Mouse (Mus musculus) lung, postnatal 0 days (tissue): ENCODE measurements at regions not wholly inside any gene's neighbourhood (a gene's known extent, or its start where the extent isn't known, plus 50 kb on each side); places are given as distances from the start of the nearest gene placed in this dataset.
A peak's percentile ranks its signal among the peaks of the same experiment; 100 is the strongest.

Experiments
- ATAC-seq: fragments of 200-750 bp; cut with Nextera tagmentation; 2 replicates; pipeline ENCODE4 v1.8.0; 2017; ENCODE audit warnings: moderate library complexity
- DNase-seq: peaks from one replicate; pipeline ENCODE4 v3.0.0-alpha.2; 2016; ENCODE audit warnings: low spot score
- H3K27ac ChIP-seq: fragments of 300-500 bp; sonication (generic); 2 replicates; pipeline ENCODE4 v1.5.1; 2014; ENCODE audit warnings: antibody characterized with exemption, mild to moderate bottlenecking, low read length, mixed read lengths
- H3K27me3 ChIP-seq: fragments of 300-500 bp; sonication (generic); replicated peaks from 2 replicates; pipeline ENCODE4 v1.6.1; 2014; ENCODE audit warnings: low read length, mixed read lengths; ENCODE audit not compliant: insufficient read depth
- H3K36me3 ChIP-seq: fragments of 300-500 bp; sonication (generic); 2 replicates; pipeline ENCODE4 v1.6.1; 2014; ENCODE audit warnings: low read length, mixed read lengths; ENCODE audit not compliant: insufficient read depth
- H3K4me1 ChIP-seq: fragments of 300-500 bp; sonication (generic); 2 replicates; pipeline ENCODE4 v1.6.1; 2014; ENCODE audit warnings: antibody characterized with exemption, low read depth, low read length, mixed read lengths; ENCODE audit not compliant: insufficient read depth
- H3K4me2 ChIP-seq: fragments of 300-500 bp; sonication (generic); replicated peaks from 2 replicates; pipeline ENCODE4 v1.6.1; 2014; ENCODE audit warnings: low read depth, mild to moderate bottlenecking, low read length, moderate library complexity, mixed read lengths
- H3K4me3 ChIP-seq: fragments of 300-500 bp; sonication (generic); 2 replicates; pipeline ENCODE4 v1.5.1; 2014; ENCODE audit warnings: low read depth, low read length
- H3K9ac ChIP-seq: fragments of 300-500 bp; sonication (generic); replicated peaks from 2 replicates; pipeline ENCODE4 v1.6.1; 2014; ENCODE audit warnings: low read depth, mild to moderate bottlenecking
- H3K9me3 ChIP-seq: fragments of 300-500 bp; sonication (generic); 2 replicates; pipeline ENCODE4 v1.6.1; 2016; ENCODE audit warnings: low read length, mixed read lengths
- CTCF ChIP-seq: IDR thresholded peaks from 2 replicates; pipeline ENCODE4 v1.5.1; 2016; ENCODE audit warnings: antibody characterized with exemption, mild to moderate bottlenecking
- EP300 ChIP-seq: IDR thresholded peaks from 2 replicates; pipeline ENCODE4 v1.6.1; 2016; ENCODE audit warnings: antibody characterized with exemption, mild to moderate bottlenecking, control low read depth
- WGBS: fragments of 180-500 bp; shearing (Covaris S2); extraction: QIAGEN DNeasy Blood & Tissue Kit; methylation state at CpG from one replicate; pipeline ENCODE4 v1.1.7; 2014; 5-methylcytosine and 5-hydroxymethylcytosine counted together

GRCm38 (mm10) chr12:27648602-27649001, 306.2 kb upstream of the Sox11 start:
- no peak for DNase-seq
- Histone ChIP-seq H3K27me3 (no peaks in the 10 kb centered on the region), H3K9me3 (no peaks in the 10 kb centered on the region), H3K36me3 (no peaks in the 10 kb centered on the region), H3K4me3 (no peak overlapping the region), H3K4me2 (no peak overlapping the region), H3K9ac (no peak overlapping the region), H3K4me1 (no peaks in the 10 kb centered on the region), H3K27ac (no peak overlapping the region)
- no peak for TF ChIP-seq EP300
- no peak for TF ChIP-seq CTCF
- 80% methylated on average over 4 of the region's 4 CpGs for WGBS
- no peak for ATAC-seq

GRCm38 (mm10) chr12:27646497-27647307, 304.3 kb upstream of the Sox11 start:
- DNase-seq (peak; percentile 25), ATAC-seq (no peak)
- Histone ChIP-seq H3K9me3 (no peaks in the 10 kb centered on the region), H3K27ac (no peak overlapping the region), H3K4me3 (no peak overlapping the region), H3K36me3 (no peaks in the 10 kb centered on the region), H3K9ac (no peak overlapping the region), H3K4me2 (no peak overlapping the region), H3K4me1 (no peaks in the 10 kb centered on the region), H3K27me3 (no peaks in the 10 kb centered on the region)
- TF ChIP-seq EP300: no peak
- TF ChIP-seq CTCF: no peak
- 51% methylated on average over 11 of the region's 11 CpGs for WGBS

- WGBS: 64% methylated on average over 5 of the region's 5 CpGs
- Histone ChIP-seq H3K36me3 (no peaks in the 10 kb centered on the region), H3K4me3 (no peak overlapping the region), H3K27ac (no peak overlapping the region), H3K9ac (no peak overlapping the region), H3K9me3 (no peaks in the 10 kb centered on the region), H3K4me1 (no peaks in the 10 kb centered on the region), H3K4me2 (no peak overlapping the region), H3K27me3 (no peaks in the 10 kb centered on the region)
- no peak for TF ChIP-seq CTCF
- no peak for TF ChIP-seq EP300
- DNase-seq (no peak), ATAC-seq (no peak)
These were observed 277.2 kb upstream of the Sox11 start for GRCm38 (mm10) chr12:27619616-27620015.

GRCm38 (mm10) chr12:27604061-27604679, 261.8 kb upstream of the Sox11 start:
- Histone ChIP-seq H3K27me3 (no peaks in the 10 kb centered on the region), H3K9ac (no peak overlapping the region), H3K27ac (no peak overlapping the region), H3K4me2 (no peak overlapping the region), H3K36me3 (no peaks in the 10 kb centered on the region), H3K4me1 (no peaks in the 10 kb centered on the region), H3K4me3 (no peak overlapping the region), H3K9me3 (no peaks in the 10 kb centered on the region)
- DNase-seq: peak; percentile 38
- 23% methylated on average over 1 of the region's 1 CpGs for WGBS
- ATAC-seq: peak; percentile 44; the same call in 1 of the 2 replicates
- TF ChIP-seq EP300: no peak
- TF ChIP-seq CTCF: no peak

DNA sequence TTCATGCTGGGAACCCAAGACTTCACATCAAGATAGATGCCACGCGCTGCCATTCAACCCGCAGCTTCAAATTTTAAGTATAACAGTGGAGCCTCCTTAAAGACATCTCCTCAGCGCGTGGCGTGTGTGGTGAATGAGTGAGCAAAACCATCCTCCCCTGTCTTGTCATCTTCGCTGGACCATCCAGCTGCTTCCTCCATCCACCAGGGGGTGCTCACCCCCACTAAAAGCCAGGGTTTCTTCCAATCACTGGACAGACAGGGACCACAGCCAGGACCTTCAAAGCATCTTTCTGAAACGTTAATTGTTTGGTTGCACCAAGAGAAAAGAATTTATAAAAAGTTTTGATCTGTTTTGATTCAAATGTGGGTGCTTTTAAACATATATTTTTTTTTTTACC, 256.8 kb upstream of the Sox11 start:
- ATAC-seq (no peak; the same call in 1 of the 2 replicates), DNase-seq (peak; percentile 55)
- H3K4me3 ChIP-seq: no peak overlapping the region
- H3K36me3 ChIP-seq: no peaks in the 10 kb centered on the region
- H3K4me1 ChIP-seq: no peaks in the 10 kb centered on the region
- H3K9me3 ChIP-seq: no peaks in the 10 kb centered on the region
- H3K9ac ChIP-seq: no peak overlapping the region
- TF ChIP-seq CTCF (peak; percentile 88), EP300 (no peak)
- H3K27me3 ChIP-seq: no peaks in the 10 kb centered on the region
- H3K4me2 ChIP-seq: no peak overlapping the region
- WGBS: 25% methylated on average over 8 of the region's 8 CpGs
- H3K27ac ChIP-seq: no peak overlapping the region

DNA sequence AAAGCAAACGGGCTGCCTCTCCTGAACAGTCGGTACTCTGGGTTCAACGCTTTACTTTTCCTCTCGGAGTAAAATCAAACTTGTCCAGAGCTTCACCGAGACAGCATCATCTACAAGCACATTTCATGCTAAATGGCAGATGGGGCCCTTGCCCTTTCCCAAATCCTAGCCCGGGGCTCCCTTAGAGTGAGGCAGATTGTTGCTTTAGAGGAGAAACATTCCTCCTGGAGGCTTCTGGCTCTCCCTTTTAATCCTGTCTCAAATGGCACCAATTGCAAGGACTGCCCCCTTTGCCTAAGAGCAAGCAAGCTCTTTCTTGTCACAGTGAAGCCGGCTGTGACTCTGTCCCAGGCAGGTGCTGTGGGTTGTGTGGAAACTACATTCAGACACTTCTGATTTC, 255.5 kb upstream of the Sox11 start:
- H3K27me3 ChIP-seq: no peaks in the 10 kb centered on the region
- TF ChIP-seq CTCF (no peak), EP300 (no peak)
- DNase-seq (no peak), ATAC-seq (no peak)
- no peaks in the 10 kb centered on the region for H3K36me3 ChIP-seq
- H3K4me1 ChIP-seq: no peaks in the 10 kb centered on the region
- no peak overlapping the region for H3K4me2 ChIP-seq
- H3K27ac ChIP-seq: no peak overlapping the region
- no peak overlapping the region for H3K4me3 ChIP-seq
- H3K9ac ChIP-seq: no peak overlapping the region
- no peaks in the 10 kb centered on the region for H3K9me3 ChIP-seq
- WGBS: 67% methylated on average over 7 of the region's 7 CpGs
